Mouse (Mus musculus) thymus, adult 2 months (tissue): Measurements from ENCODE around the gene Fxyd7.

ENCODE experiments used
- CTCF ChIP-seq: fragments of 200-500 bp; IDR thresholded peaks from 2 replicates; pipeline ENCODE4 v1.5.1; 2012; ENCODE audit warnings: mild to moderate bottlenecking, control low read depth, low read length, moderate library complexity, borderline replicate concordance; ENCODE audit not compliant: control insufficient read depth, poor library complexity, insufficient read depth; ENCODE audit errors: extremely low read depth
- POLR2A ChIP-seq: fragments of 200-500 bp; IDR thresholded peaks from 2 replicates; pipeline ENCODE4 v1.6.1; 2012; ENCODE audit warnings: mild to moderate bottlenecking, low read length, control low read depth, moderate library complexity; ENCODE audit not compliant: control insufficient read depth, poor library complexity, insufficient read depth; ENCODE audit errors: extremely low read depth

GRCm38 (mm10) chr7:31049135-31049845 lies 2.0 kb downstream of the Fxyd7 start:
- TF ChIP-seq CTCF, result no peak
- TF ChIP-seq POLR2A, result no peak
